Mouse (Mus musculus): ENCODE measurements at regions not wholly inside any gene's neighbourhood (a gene's known extent, or its start where the extent isn't known, plus 50 kb on each side); places are given as distances from the start of the nearest gene placed in this dataset.
"Not testable (repeated sequence)": the region's sequence is repeated elsewhere in the genome, so short reads cannot be mapped to it uniquely, and the experiment has no call there.

- no peak overlapping the region for H3K9ac ChIP-seq
- no peaks in the 10 kb centered on the region for H3K9me3 ChIP-seq (ENCODE audit: low read depth, low read length)
- no peak overlapping the region for H3K4me3 ChIP-seq (ENCODE audit: low read depth, low read length)
- H3K36me3 ChIP-seq (ENCODE audit: insufficient read depth) = no peaks in the 10 kb centered on the region
- no peak overlapping the region for H3K27ac ChIP-seq (ENCODE audit: low read depth)
- 74% methylated on average over 5 of the region's 5 CpGs for WGBS
- H3K4me1 ChIP-seq (ENCODE audit: insufficient read depth) = no peaks in the 10 kb centered on the region
- ATAC-seq (ENCODE audit: insufficient read depth) (no peak), DNase-seq (no peak)
- no peaks in the 10 kb centered on the region for H3K27me3 ChIP-seq (ENCODE audit: insufficient read depth, low read length)
- H3K4me2 ChIP-seq = no peak overlapping the region
- no peak for TF ChIP-seq CTCF (IDR thresholded peaks at IDR 0.05; ENCODE audit: low read depth)
Observed at GRCm38 (mm10) chr10:33027055-33027454, 53.3 kb upstream of the Trdn start.

DNA sequence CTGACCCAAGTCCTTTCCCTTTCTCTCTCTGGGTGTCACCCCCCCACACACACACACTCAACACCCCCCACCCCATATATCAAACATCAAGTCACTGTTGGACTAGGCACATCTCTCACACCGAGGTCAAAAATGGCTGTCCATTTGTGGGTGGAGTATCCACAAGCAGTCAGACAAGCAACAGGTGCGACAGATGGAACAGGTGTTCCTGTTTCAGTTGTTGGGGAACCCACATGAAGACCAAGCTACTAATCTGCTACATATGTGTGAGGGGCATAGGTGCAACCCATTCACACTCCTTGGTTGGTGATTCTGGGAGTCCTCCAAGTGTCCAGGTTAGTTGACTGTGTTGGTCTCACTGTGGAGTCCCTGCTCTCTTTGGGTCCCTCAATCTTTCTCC, 58.1 kb upstream of the Trdn start:
- ATAC-seq (ENCODE audit: insufficient read depth) (no peak), DNase-seq (no peak)
- no peak overlapping the region for H3K9ac ChIP-seq
- 88% methylated on average over 2 of the region's 2 CpGs for WGBS
- no peaks in the 10 kb centered on the region for H3K36me3 ChIP-seq (ENCODE audit: insufficient read depth)
- no peak overlapping the region for H3K4me3 ChIP-seq (ENCODE audit: low read depth, low read length)
- no peak for TF ChIP-seq CTCF (IDR thresholded peaks at IDR 0.05; ENCODE audit: low read depth)
- no peaks in the 10 kb centered on the region for H3K9me3 ChIP-seq (ENCODE audit: low read depth, low read length)
- H3K4me2 ChIP-seq = no peak overlapping the region
- no peak overlapping the region for H3K27ac ChIP-seq (ENCODE audit: low read depth)
- H3K27me3 ChIP-seq (ENCODE audit: insufficient read depth, low read length) = no peaks in the 10 kb centered on the region
- H3K4me1 ChIP-seq (ENCODE audit: insufficient read depth) = no peaks in the 10 kb centered on the region

DNA sequence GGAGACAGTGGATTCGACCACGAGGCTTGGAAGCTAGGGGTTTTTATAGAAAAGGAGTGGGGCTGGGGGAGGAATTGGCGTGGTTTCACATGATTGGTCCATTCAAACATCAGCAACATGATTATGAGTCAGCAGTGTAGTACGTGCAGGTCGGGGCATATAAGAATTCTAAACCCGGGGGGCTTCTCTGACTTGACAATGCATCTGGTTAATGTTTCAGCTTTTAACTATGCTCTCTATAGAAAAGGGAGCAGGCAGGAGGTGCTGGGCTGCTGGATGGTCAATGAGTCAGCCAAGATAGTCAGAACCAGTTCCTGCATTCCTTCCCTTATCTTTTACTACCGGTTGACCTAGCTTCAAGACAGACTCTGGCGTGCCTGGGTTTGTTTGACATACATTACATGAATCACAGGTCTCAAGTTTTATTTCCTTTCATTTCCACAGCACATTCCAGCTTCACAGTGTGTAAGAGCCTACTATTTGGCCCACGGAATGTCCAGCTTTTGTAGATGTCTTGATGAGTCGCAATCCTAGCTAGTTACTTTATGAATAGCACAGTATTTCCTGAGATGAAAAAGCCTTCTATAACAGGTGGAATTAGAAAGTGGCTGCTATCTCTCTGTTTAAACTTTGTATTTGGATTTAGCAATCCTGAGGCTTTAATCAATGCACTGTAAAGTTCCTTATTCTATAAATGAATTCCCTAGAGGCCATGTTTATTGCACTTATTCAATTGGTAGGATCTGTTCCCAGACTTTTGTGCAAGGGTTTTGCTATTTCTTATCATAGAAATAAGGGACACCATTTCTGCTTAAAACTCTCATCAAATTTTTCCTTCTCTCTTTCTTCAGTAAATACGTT, 94.7 kb upstream of the Nkain2 start:
- Histone ChIP-seq H3K9me3 (ENCODE audit: low read depth, low read length) (no peaks in the 10 kb centered on the region), H3K36me3 (ENCODE audit: insufficient read depth) (no peaks in the 10 kb centered on the region), H3K27me3 (ENCODE audit: insufficient read depth, low read length) (no peaks in the 10 kb centered on the region), H3K4me2 (no peak overlapping the region), H3K27ac (ENCODE audit: low read depth) (no peak overlapping the region), H3K9ac (no peak overlapping the region), H3K4me3 (ENCODE audit: low read depth, low read length) (no peak overlapping the region), H3K4me1 (ENCODE audit: insufficient read depth) (no peaks in the 10 kb centered on the region)
- ATAC-seq (ENCODE audit: insufficient read depth) (peak; percentile 58; the same call in 1 of the 2 replicates), DNase-seq (peak; percentile 14)
- WGBS = 64% methylated on average over 11 of the region's 11 CpGs
- TF ChIP-seq CTCF (IDR thresholded peaks at IDR 0.05; ENCODE audit: low read depth) = no peak

- H3K4me3 ChIP-seq (ENCODE audit: low read depth, low read length); DNase-seq: not testable (repeated sequence)
- WGBS = 82% methylated on average over 5 of the region's 5 CpGs
Observed at GRCm38 (mm10) chr10:32958286-32959043, 68.2 kb upstream of the Nkain2 start.

GRCm38 (mm10) chr10:32957476-32957875, 67.2 kb upstream of the Nkain2 start:
- H3K36me3 ChIP-seq (ENCODE audit: insufficient read depth); H3K4me3 ChIP-seq (ENCODE audit: low read depth, low read length); H3K4me1 ChIP-seq (ENCODE audit: insufficient read depth); DNase-seq; H3K4me2 ChIP-seq; H3K9ac ChIP-seq; H3K27me3 ChIP-seq (ENCODE audit: insufficient read depth, low read length); ATAC-seq (ENCODE audit: insufficient read depth); H3K9me3 ChIP-seq (ENCODE audit: low read depth, low read length); H3K27ac ChIP-seq (ENCODE audit: low read depth): not testable (repeated sequence)
- WGBS = 82% methylated on average over 1 of the region's 1 CpGs

More at GRCm38 (mm10) chr10:32958286-32959043, 68.2 kb upstream of the Nkain2 start:
- not testable (repeated sequence) for H3K9me3 ChIP-seq (ENCODE audit: low read depth, low read length); ATAC-seq (ENCODE audit: insufficient read depth); H3K9ac ChIP-seq; H3K4me1 ChIP-seq (ENCODE audit: insufficient read depth); H3K4me2 ChIP-seq; H3K36me3 ChIP-seq (ENCODE audit: insufficient read depth); H3K27ac ChIP-seq (ENCODE audit: low read depth); H3K27me3 ChIP-seq (ENCODE audit: insufficient read depth, low read length)

- H3K4me3 ChIP-seq (ENCODE audit: low read depth, low read length); H3K9me3 ChIP-seq (ENCODE audit: low read depth, low read length); H3K4me1 ChIP-seq (ENCODE audit: insufficient read depth); H3K4me2 ChIP-seq; DNase-seq; ATAC-seq (ENCODE audit: insufficient read depth); H3K9ac ChIP-seq; H3K36me3 ChIP-seq (ENCODE audit: insufficient read depth); H3K27ac ChIP-seq (ENCODE audit: low read depth); H3K27me3 ChIP-seq (ENCODE audit: insufficient read depth, low read length): not testable (repeated sequence)
- WGBS = 79% methylated on average over 2 of the region's 2 CpGs
Observed at GRCm38 (mm10) chr10:32953771-32954170, 63.5 kb upstream of the Nkain2 start.

- WGBS = 79% methylated on average over 2 of the region's 2 CpGs
- Histone ChIP-seq H3K9me3 (ENCODE audit: low read depth, low read length) (no peaks in the 10 kb centered on the region), H3K27ac (ENCODE audit: low read depth) (no peak overlapping the region), H3K27me3 (ENCODE audit: insufficient read depth, low read length) (no peaks in the 10 kb centered on the region), H3K4me2 (no peak overlapping the region), H3K36me3 (ENCODE audit: insufficient read depth) (no peaks in the 10 kb centered on the region), H3K9ac (no peak overlapping the region), H3K4me3 (ENCODE audit: low read depth, low read length) (no peak overlapping the region), H3K4me1 (ENCODE audit: insufficient read depth) (no peaks in the 10 kb centered on the region)
- ATAC-seq (ENCODE audit: insufficient read depth) (no peak), DNase-seq (peak; percentile 7)
- no peak for TF ChIP-seq CTCF (IDR thresholded peaks at IDR 0.05; ENCODE audit: low read depth)
Observed at GRCm38 (mm10) chr10:32952494-32952893, 62.2 kb upstream of the Nkain2 start.

All from lung, embryonic 14.5 days (tissue).